Mouse (Mus musculus): ENCODE results near the gene Cer1.

DNA sequence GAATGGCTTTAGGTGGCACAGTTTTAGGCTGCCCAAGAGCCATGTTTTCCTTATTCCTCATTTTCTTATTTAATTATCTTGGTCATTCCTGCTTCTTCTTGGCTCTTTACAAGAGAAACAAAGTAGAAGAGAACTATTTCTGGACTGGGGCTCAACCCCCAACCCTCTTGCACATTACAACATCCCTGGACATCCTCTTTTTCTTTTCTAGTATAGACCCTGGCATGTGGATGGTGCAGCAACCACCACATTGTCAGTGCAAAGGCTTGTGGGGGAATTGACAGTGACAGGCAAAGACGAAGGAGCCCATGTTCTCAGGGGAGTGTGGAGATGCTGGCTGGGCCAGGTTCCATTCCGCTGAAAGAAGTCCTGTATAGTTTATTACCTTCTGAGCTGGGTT lies 8.3 kb downstream of the Cer1 start:
- no peak for TF ChIP-seq POLR2A (IDR thresholded peaks at IDR 0.05; ENCODE audit: insufficient read length, low read depth)
- no peak for TF ChIP-seq MAX (IDR thresholded peaks at IDR 0.05; ENCODE audit: low read depth)
- no peak for TF ChIP-seq SRF (IDR thresholded peaks at IDR 0.05; ENCODE audit: control insufficient read depth, insufficient read length, low read depth)
- TF ChIP-seq CEBPB (IDR thresholded peaks at IDR 0.05; ENCODE audit: insufficient read depth, poor library complexity, severe bottlenecking): no peak
